Mouse (Mus musculus) hindbrain, embryonic 15.5 days (tissue): ENCODE data around the gene Slc12a3. TPM values are rescaled to one million over a fixed set of nuclear protein-coding genes. Genes with fewer than 3 reads are reported as not detected.

Experiments
- ATAC-seq: fragments of 200-750 bp; cut with Nextera tagmentation; 2 replicates; pipeline ENCODE4 v1.8.0; 2017; ENCODE audit warnings: low read depth, moderate number of reproducible peaks, moderate TSS enrichment; ENCODE audit not compliant: low FRiP score
- H3K27ac ChIP-seq: fragments of 300-500 bp; sonication (generic); replicated peaks from 2 replicates; pipeline ENCODE4 v1.5.1; 2015; ENCODE audit warnings: mild to moderate bottlenecking, inconsistent platforms
- H3K27me3 ChIP-seq: fragments of 300-500 bp; sonication (generic); 2 replicates; pipeline ENCODE4 v1.6.1; 2015; ENCODE audit warnings: control low read depth, inconsistent platforms
- H3K36me3 ChIP-seq: fragments of 300-500 bp; sonication (generic); 2 replicates; pipeline ENCODE4 v1.6.1; 2015; ENCODE audit warnings: control low read depth, inconsistent platforms
- H3K4me1 ChIP-seq: fragments of 300-500 bp; sonication (generic); replicated peaks from 2 replicates; pipeline ENCODE4 v1.6.1; 2015; ENCODE audit warnings: control low read depth, inconsistent platforms
- H3K4me2 ChIP-seq: fragments of 300-500 bp; sonication (generic); 2 replicates; pipeline ENCODE4 v1.6.1; 2015; ENCODE audit warnings: moderate library complexity, mild to moderate bottlenecking, inconsistent platforms
- H3K4me3 ChIP-seq: fragments of 300-500 bp; sonication (generic); 2 replicates; pipeline ENCODE4 v1.5.1; 2015; ENCODE audit warnings: mild to moderate bottlenecking, inconsistent platforms
- H3K9ac ChIP-seq: fragments of 300-500 bp; sonication (generic); 2 replicates; pipeline ENCODE4 v1.6.1; 2015; ENCODE audit warnings: inconsistent platforms
- H3K9me3 ChIP-seq: fragments of 300-500 bp; sonication (generic); 2 replicates; pipeline ENCODE4 v1.6.1; 2016; ENCODE audit warnings: control low read depth, inconsistent platforms
- WGBS: fragments of 180-500 bp; shearing (Covaris S2); methylation state at CpG from one replicate; pipeline ENCODE4 v1.1.7; 2015; 5-methylcytosine and 5-hydroxymethylcytosine counted together
- polyA plus RNA-seq: library from polyadenylated mRNA; unstranded; fragments of >200 nt; fragmentation: Nextera tagmentation; extraction: Ambion mirVana; gene quantifications from 2 replicates; pipeline ENCODE4 v1.2.1, GENCODE M21; 2015

The Slc12a3 gene
- polyA plus RNA-seq, 1 experiment from 2014 or later, result 0.14 TPM

DNA sequence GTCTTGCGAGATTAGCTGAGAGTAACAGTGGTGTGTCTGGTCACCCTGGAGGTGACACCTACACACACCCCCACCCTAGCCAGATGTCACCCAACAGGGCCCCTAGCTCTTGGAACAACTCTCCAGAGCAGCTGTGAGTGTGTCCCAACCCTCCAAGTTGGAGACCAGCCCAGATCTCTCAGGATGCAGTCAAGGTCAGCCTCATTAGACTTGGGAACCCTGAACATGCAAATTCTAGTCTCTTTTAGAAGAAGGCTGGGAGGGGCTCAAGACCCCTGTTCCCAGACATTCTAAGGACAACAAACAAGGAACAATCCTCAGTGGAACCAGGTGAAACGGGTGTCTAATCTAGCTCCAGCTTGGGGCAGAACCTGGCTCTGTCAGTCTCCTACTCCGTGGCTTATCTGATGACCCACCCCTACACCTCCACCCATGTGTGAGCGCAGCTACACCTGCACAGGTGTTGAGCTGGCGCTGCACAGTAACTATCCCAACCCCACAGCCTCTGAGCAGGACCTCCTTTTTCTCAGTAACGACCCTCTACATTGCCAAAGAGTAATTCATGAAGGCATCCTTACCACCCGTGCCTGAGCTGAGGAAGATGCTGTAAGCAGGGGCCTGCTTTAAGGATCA, 33.7 kb downstream of the Slc12a3 start:
- 0 out of 2 replicates have a peak, but pooled peaks cover 3% of the 10 kb centered on the region for H3K4me1 ChIP-seq
- WGBS, result 82% methylated on average over 7 of the region's 7 CpGs
- no peaks in the 10 kb centered on the region for H3K36me3 ChIP-seq
- no peak for ATAC-seq
- H3K4me2 ChIP-seq, result no peak overlapping the region
- H3K27me3 ChIP-seq, result no peaks in the 10 kb centered on the region
- H3K4me3 ChIP-seq, result no peak overlapping the region
- no peak overlapping the region for H3K27ac ChIP-seq
- H3K9me3 ChIP-seq, result no peaks in the 10 kb centered on the region
- no peak overlapping the region for H3K9ac ChIP-seq

DNA sequence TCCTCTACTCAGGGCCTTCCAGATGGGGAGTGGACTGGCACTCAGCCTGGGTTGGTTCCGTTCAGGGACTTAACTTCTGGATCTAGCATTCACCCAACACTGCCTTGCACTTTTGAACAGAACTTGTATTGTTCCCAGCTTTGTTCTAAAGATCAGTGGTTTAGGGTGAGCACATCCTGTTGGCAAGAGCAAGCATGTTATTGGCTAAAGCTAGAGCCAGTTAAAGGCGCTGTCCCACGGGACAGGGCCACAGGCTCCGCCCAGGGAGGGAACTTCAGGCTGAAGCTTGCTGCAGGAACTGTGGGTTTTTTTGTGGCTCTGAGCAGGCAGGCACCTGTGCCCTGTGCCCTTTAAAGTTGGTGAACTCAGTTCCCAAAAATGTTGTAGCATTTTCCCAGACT, 34.3 kb downstream of the Slc12a3 start:
- H3K27ac ChIP-seq, result no peak overlapping the region
- H3K36me3 ChIP-seq, result no peaks in the 10 kb centered on the region
- WGBS, result 57% methylated on average over 4 of the region's 4 CpGs
- no peaks in the 10 kb centered on the region for H3K27me3 ChIP-seq
- 0 out of 2 replicates have a peak, but pooled peaks cover 3% of the 10 kb centered on the region for H3K4me1 ChIP-seq
- H3K4me2 ChIP-seq, result no peak overlapping the region
- no peak overlapping the region for H3K4me3 ChIP-seq
- H3K9ac ChIP-seq, result no peak overlapping the region
- H3K9me3 ChIP-seq, result no peaks in the 10 kb centered on the region
- no peak for ATAC-seq

- no peaks in the 10 kb centered on the region for H3K27me3 ChIP-seq
- H3K4me2 ChIP-seq, result no peak overlapping the region
- no peaks in the 10 kb centered on the region for H3K9me3 ChIP-seq
- no peak overlapping the region for H3K4me3 ChIP-seq
- no peaks in the 10 kb centered on the region for H3K36me3 ChIP-seq
- 79% methylated on average over 2 of the region's 2 CpGs for WGBS
- 0 out of 2 replicates have a peak, but pooled peaks cover 3% of the 10 kb centered on the region for H3K4me1 ChIP-seq
- no peak overlapping the region for H3K27ac ChIP-seq
- H3K9ac ChIP-seq, result no peak overlapping the region
- no peak for ATAC-seq
Observed at GRCm38 (mm10) chr8:94363906-94364305, 34.9 kb downstream of the Slc12a3 start.

GRCm38 (mm10) chr8:94364686-94365312, 35.8 kb downstream of the Slc12a3 start:
- 0 out of 2 replicates have a peak, but pooled peaks cover 3% of the 10 kb centered on the region for H3K4me1 ChIP-seq
- H3K9me3 ChIP-seq, result no peaks in the 10 kb centered on the region
- WGBS, result 94% methylated on average over 6 of the region's 6 CpGs
- H3K27me3 ChIP-seq, result no peaks in the 10 kb centered on the region
- no peak overlapping the region for H3K27ac ChIP-seq
- no peak overlapping the region for H3K4me2 ChIP-seq
- no peaks in the 10 kb centered on the region for H3K36me3 ChIP-seq
- no peak overlapping the region for H3K9ac ChIP-seq
- no peak overlapping the region for H3K4me3 ChIP-seq
- ATAC-seq, result no peak

- no peak overlapping the region for H3K9ac ChIP-seq
- H3K27me3 ChIP-seq, result no peaks in the 10 kb centered on the region
- no peaks in the 10 kb centered on the region for H3K9me3 ChIP-seq
- no peak overlapping the region for H3K27ac ChIP-seq
- no peak for ATAC-seq
- 0 out of 2 replicates have a peak, but pooled peaks cover 3% of the 10 kb centered on the region for H3K4me1 ChIP-seq
- H3K4me3 ChIP-seq, result no peak overlapping the region
- no peaks in the 10 kb centered on the region for H3K36me3 ChIP-seq
- no peak overlapping the region for H3K4me2 ChIP-seq
- 89% methylated on average over 9 of the region's 9 CpGs for WGBS
Observed at GRCm38 (mm10) chr8:94365410-94365981, 36.5 kb downstream of the Slc12a3 start.

DNA sequence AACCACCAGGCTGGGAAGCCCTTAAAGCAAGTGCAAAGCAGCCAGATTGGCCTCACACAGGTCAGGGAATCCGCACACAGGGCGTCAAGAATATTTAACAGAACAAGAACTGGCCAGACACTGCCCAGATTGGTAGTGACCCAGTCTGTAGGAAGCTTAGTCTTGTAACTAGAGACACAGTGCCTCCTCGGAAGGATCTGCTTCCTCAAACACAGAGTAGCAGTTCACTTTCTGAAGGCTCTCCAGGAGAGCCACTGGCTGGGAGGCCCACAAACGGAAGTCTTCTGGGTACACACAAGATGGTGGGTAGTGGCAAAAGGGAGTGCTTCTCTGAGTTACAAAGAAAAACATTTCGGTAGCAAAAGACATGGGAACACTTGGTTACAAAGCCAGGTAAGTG, 41.8 kb downstream of the Slc12a3 start:
- H3K4me2 ChIP-seq, result no peak overlapping the region
- WGBS, result 88% methylated on average over 5 of the region's 5 CpGs

GRCm38 (mm10) chr8:94372955-94373599, 44.1 kb downstream of the Slc12a3 start:
- no peak overlapping the region for H3K4me2 ChIP-seq
- no peak for ATAC-seq
- no peaks in the 10 kb centered on the region for H3K27me3 ChIP-seq
- no peak overlapping the region for H3K9ac ChIP-seq
- no peak overlapping the region for H3K27ac ChIP-seq
- H3K9me3 ChIP-seq, result no peaks in the 10 kb centered on the region
- no peaks in the 10 kb centered on the region for H3K36me3 ChIP-seq
- H3K4me3 ChIP-seq, result no peak overlapping the region
- no peaks in the 10 kb centered on the region for H3K4me1 ChIP-seq
- 81% methylated on average over 6 of the region's 6 CpGs for WGBS

More for the DNA sequence above, 41.8 kb downstream of the Slc12a3 start:
- Histone ChIP-seq H3K27ac (no peak overlapping the region), H3K27me3 (no peaks in the 10 kb centered on the region), H3K4me3 (no peak overlapping the region), H3K4me1 (no peaks in the 10 kb centered on the region), H3K9ac (no peak overlapping the region), H3K9me3 (no peaks in the 10 kb centered on the region), H3K36me3 (no peaks in the 10 kb centered on the region)
- ATAC-seq, result no peak

GRCm38 (mm10) chr8:94375551-94375991, 46.6 kb downstream of the Slc12a3 start:
- no peak for ATAC-seq
- H3K27ac ChIP-seq, result no peak overlapping the region
- no peaks in the 10 kb centered on the region for H3K9me3 ChIP-seq
- H3K27me3 ChIP-seq, result no peaks in the 10 kb centered on the region
- no peaks in the 10 kb centered on the region for H3K36me3 ChIP-seq
- 74% methylated on average over 3 of the region's 3 CpGs for WGBS
- no peaks in the 10 kb centered on the region for H3K4me1 ChIP-seq
- H3K9ac ChIP-seq, result no peak overlapping the region
- no peak overlapping the region for H3K4me2 ChIP-seq
- H3K4me3 ChIP-seq, result no peak overlapping the region

DNA sequence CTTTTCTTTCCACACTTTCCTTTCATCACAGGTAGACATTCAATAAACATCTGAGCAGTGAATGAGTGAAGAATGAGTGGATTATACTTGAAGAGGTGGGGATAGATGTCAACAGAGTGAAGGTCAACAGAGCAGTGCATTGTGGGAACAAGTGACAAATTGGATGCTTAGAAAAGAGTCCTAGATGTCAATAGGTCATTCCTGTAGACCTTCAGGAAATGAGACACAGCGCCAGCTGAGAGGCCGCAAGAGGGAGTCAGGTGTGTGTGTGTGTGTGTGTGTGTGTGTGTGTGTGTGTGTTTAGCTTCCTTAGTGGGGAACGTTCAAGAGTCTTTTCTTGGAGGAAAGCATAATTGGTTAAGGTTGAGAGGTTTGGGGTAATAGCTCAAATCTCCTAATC, 47.2 kb downstream of the Slc12a3 start:
- H3K4me1 ChIP-seq, result no peaks in the 10 kb centered on the region
- no peak overlapping the region for H3K27ac ChIP-seq
- H3K4me3 ChIP-seq, result no peak overlapping the region
- no peaks in the 10 kb centered on the region for H3K9me3 ChIP-seq
- H3K9ac ChIP-seq, result no peak overlapping the region
- no peak overlapping the region for H3K4me2 ChIP-seq
- no peak for ATAC-seq
- 97% methylated on average over 3 of the region's 3 CpGs for WGBS
- no peaks in the 10 kb centered on the region for H3K27me3 ChIP-seq
- H3K36me3 ChIP-seq, result no peaks in the 10 kb centered on the region

DNA sequence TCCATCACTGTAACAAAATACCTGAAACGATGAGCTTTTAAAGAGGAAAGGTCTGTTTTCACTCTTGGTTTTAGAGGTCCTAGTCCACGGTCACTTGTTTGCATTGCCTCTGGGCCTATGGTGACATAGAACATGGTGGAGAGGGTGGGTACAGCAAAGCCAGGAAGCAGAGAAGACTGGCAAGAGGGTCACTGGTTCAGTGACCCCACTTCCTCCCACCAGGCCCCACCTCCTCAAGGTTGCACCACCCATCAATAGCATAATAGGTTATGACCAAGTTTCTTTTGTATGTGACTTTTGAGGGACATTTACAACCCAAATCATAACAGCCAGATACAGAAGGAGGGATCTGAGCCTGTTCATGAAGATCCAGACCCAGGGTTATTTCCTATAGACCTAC, 47.6 kb downstream of the Slc12a3 start:
- no peak overlapping the region for H3K27ac ChIP-seq
- H3K36me3 ChIP-seq, result no peaks in the 10 kb centered on the region
- no peak overlapping the region for H3K4me3 ChIP-seq
- ATAC-seq, result no peak
- H3K9ac ChIP-seq, result no peak overlapping the region
- no peaks in the 10 kb centered on the region for H3K27me3 ChIP-seq
- no peaks in the 10 kb centered on the region for H3K9me3 ChIP-seq
- H3K4me2 ChIP-seq, result no peak overlapping the region
- H3K4me1 ChIP-seq, result no peaks in the 10 kb centered on the region
- 91% methylated on average over 2 of the region's 2 CpGs for WGBS

GRCm38 (mm10) chr8:94377031-94377430, 48.0 kb downstream of the Slc12a3 start:
- Histone ChIP-seq H3K9me3 (no peaks in the 10 kb centered on the region), H3K9ac (no peak overlapping the region), H3K4me3 (no peak overlapping the region), H3K27me3 (no peaks in the 10 kb centered on the region), H3K27ac (no peak overlapping the region), H3K4me1 (no peaks in the 10 kb centered on the region), H3K36me3 (no peaks in the 10 kb centered on the region), H3K4me2 (no peak overlapping the region)
- 88% methylated on average over 4 of the region's 4 CpGs for WGBS
- ATAC-seq, result no peak

DNA sequence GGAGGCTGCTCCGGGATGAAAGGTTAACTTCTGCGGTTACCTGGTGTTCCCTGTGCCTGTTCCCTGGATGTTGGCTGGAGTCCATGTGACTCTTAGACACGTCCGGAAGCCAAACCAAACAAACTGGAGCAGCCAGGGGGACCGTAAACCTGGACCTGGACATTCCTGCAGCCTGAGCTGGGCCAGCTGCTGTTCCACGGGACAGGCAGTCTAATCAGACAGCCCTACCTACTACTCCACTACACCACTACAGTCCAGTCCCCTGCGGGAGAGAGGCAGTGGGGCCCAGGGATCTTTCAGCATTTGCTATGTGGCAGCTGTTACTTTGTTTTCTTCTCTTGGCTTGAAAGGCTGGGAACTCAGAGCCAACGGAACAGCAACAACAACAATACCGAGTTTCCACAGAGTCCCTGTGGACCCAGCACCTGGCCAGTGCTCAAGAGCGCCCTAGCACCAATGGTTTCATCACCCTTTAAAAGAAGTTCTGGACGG, 48.8 kb downstream of the Slc12a3 start:
- H3K9me3 ChIP-seq, result no peaks in the 10 kb centered on the region
- H3K27me3 ChIP-seq, result no peaks in the 10 kb centered on the region
- WGBS, result 78% methylated on average over 11 of the region's 11 CpGs
- no peak overlapping the region for H3K4me2 ChIP-seq
- H3K4me1 ChIP-seq, result no peaks in the 10 kb centered on the region
- H3K4me3 ChIP-seq, result no peak overlapping the region
- no peak overlapping the region for H3K27ac ChIP-seq
- H3K36me3 ChIP-seq, result no peaks in the 10 kb centered on the region
- ATAC-seq, result no peak
- H3K9ac ChIP-seq, result no peak overlapping the region
